Mouse (Mus musculus) liver, embryonic 16.5 days (tissue): ENCODE results near the gene Gsdma2. TPM values are rescaled to one million over a fixed set of nuclear protein-coding genes. Genes with fewer than 3 reads are reported as not detected.
"Not testable (repeated sequence)": the region's sequence is repeated elsewhere in the genome, so short reads cannot be mapped to it uniquely, and the experiment has no call there.

Source experiments
- ATAC-seq: fragments of 200-750 bp; cut with Nextera tagmentation; 2 replicates; pipeline ENCODE4 v1.8.0; 2017; ENCODE audit warnings: low read depth, mild to moderate bottlenecking, moderate number of reproducible peaks, moderate library complexity
- H3K27ac ChIP-seq: fragments of 300-500 bp; sonication (generic); 2 replicates; pipeline ENCODE4 v1.5.1; 2014; ENCODE audit warnings: mild to moderate bottlenecking, low read length
- H3K27me3 ChIP-seq: fragments of 300-500 bp; sonication (generic); 2 replicates; pipeline ENCODE4 v1.6.1; 2014; ENCODE audit warnings: low read depth, low read length, mixed read lengths; ENCODE audit not compliant: control insufficient read depth, insufficient read depth
- H3K36me3 ChIP-seq: fragments of 300-500 bp; sonication (generic); 2 replicates; pipeline ENCODE4 v1.6.1; 2014; ENCODE audit warnings: mild to moderate bottlenecking; ENCODE audit not compliant: control insufficient read depth, insufficient read depth
- H3K4me1 ChIP-seq: fragments of 300-500 bp; sonication (generic); 2 replicates; pipeline ENCODE4 v1.6.1; 2014; ENCODE audit warnings: low read depth, low read length, mixed read lengths; ENCODE audit not compliant: control insufficient read depth
- H3K4me2 ChIP-seq: fragments of 300-500 bp; sonication (generic); 2 replicates; pipeline ENCODE4 v1.6.1; 2014; ENCODE audit warnings: low read depth, low read length, mixed read lengths
- H3K4me3 ChIP-seq: fragments of 300-500 bp; sonication (generic); 2 replicates; pipeline ENCODE4 v1.5.1; 2014; ENCODE audit warnings: low read depth, mild to moderate bottlenecking, low read length
- H3K9ac ChIP-seq: fragments of 300-500 bp; sonication (generic); 2 replicates; pipeline ENCODE4 v1.6.1; 2014; ENCODE audit warnings: low read depth, low read length
- H3K9me3 ChIP-seq: fragments of 300-500 bp; sonication (generic); replicated peaks from 2 replicates; pipeline ENCODE4 v1.6.1; 2016; ENCODE audit warnings: low read length; ENCODE audit not compliant: control insufficient read depth
- WGBS: fragments of 180-500 bp; shearing (Covaris S2); extraction: QIAGEN DNeasy Blood & Tissue Kit; methylation state at CpG from one replicate; pipeline ENCODE4 v1.1.7; 2014; ENCODE audit not compliant: insufficient replicate concordance; 5-methylcytosine and 5-hydroxymethylcytosine counted together
- polyA plus RNA-seq: library from polyadenylated mRNA; unstranded; fragments of >200 nt; fragmentation: Nextera tagmentation; extraction: Ambion mirVana; gene quantifications from 2 replicates; pipeline ENCODE4 v1.2.1, GENCODE M21; 2015

The Gsdma2 gene
- polyA plus RNA-seq, 1 experiment from 2014 or later = not detected

DNA sequence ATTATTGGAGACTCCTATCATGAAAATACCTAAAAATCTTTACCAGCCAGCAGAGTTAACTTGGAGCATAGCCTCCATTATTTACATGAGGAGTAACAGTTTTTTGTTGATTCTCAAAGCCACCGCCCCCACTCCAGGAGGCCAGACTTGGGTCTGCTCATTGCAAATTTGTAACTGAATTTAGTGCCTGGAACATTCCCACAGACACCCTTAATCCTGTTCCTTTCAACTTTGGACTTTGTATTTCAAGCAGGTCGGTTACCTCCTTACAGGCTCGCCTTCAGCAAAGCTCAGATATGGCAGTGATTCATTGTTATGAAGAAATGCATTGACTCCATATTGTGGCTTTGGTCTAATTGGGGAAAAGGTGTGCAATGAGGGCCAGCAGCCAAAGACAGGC, 1.8 kb upstream of the Gsdma2 start:
- Histone ChIP-seq H3K9me3 (no peaks in the 10 kb centered on the region), H3K9ac (no peak overlapping the region), H3K4me3 (no peak overlapping the region), H3K4me1 (no peaks in the 10 kb centered on the region), H3K27me3 (no peaks in the 10 kb centered on the region), H3K27ac (no peak overlapping the region), H3K36me3 (no peaks in the 10 kb centered on the region), H3K4me2 (no peak overlapping the region)
- ATAC-seq = no peak
- WGBS = 57% methylated on average over 3 of the region's 3 CpGs

DNA sequence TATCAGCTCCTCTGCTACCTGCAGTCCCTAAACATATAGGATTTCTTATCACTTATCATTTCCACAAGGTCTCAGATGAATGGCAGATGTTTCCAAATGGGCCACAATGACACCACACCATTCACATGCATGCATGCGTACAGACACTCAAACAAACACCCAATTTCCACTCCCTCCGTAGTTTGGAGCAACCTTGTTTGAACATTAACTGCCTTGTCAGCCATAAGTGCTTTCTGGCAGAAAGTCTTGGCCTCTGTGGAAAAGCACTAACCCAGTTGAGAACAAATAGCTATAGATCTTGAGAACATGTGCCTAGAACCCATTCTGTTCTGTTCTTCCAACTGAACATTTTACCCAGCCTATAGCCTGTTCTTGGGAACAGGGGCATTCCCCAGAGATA, 613 bp upstream of the Gsdma2 start:
- no peak overlapping the region for H3K27ac ChIP-seq
- no peaks in the 10 kb centered on the region for H3K36me3 ChIP-seq
- H3K9me3 ChIP-seq = no peaks in the 10 kb centered on the region
- no peaks in the 10 kb centered on the region for H3K4me1 ChIP-seq
- H3K9ac ChIP-seq = no peak overlapping the region
- no peak overlapping the region for H3K4me2 ChIP-seq
- no peak overlapping the region for H3K4me3 ChIP-seq
- no peak for ATAC-seq
- WGBS = 40% methylated on average over 2 of the region's 2 CpGs
- no peaks in the 10 kb centered on the region for H3K27me3 ChIP-seq

DNA sequence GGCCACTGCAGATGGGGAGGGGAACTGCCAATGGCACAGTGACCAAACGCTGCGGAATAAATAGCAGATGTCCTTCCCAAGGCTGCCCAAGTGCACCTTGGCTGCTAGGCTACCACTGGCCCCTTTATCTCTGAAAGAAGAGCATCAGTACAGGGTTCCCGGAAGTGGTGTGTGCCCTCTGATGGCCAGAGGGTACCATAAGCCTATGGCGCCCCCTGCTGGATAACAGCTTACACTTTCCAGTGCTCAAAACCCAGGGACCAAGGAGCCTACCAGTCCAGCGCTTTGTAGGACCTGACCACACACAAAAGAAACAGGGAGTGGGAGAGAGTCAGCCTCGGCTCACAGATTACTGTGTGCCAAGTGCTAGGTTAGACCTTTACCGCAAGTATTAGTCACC, 8.5 kb downstream of the Gsdma2 start:
- H3K27me3 ChIP-seq, H3K36me3 ChIP-seq, H3K27ac ChIP-seq, H3K9me3 ChIP-seq, H3K4me3 ChIP-seq, H3K4me1 ChIP-seq, H3K4me2 ChIP-seq, ATAC-seq, H3K9ac ChIP-seq: not testable (repeated sequence)
- WGBS = 8% methylated on average over 7 of the region's 7 CpGs

GRCm38 (mm10) chr11:98660517-98660916, 14.0 kb downstream of the Gsdma2 start:
- Histone ChIP-seq H3K4me3 (no peak overlapping the region), H3K4me2 (no peak overlapping the region), H3K4me1 (no peaks in the 10 kb centered on the region), H3K9ac (no peak overlapping the region), H3K9me3 (no peaks in the 10 kb centered on the region), H3K27ac (no peak overlapping the region), H3K27me3 (no peaks in the 10 kb centered on the region), H3K36me3 (no peaks in the 10 kb centered on the region)
- 7% methylated on average over 6 of the region's 6 CpGs for WGBS
- ATAC-seq = no peak

DNA sequence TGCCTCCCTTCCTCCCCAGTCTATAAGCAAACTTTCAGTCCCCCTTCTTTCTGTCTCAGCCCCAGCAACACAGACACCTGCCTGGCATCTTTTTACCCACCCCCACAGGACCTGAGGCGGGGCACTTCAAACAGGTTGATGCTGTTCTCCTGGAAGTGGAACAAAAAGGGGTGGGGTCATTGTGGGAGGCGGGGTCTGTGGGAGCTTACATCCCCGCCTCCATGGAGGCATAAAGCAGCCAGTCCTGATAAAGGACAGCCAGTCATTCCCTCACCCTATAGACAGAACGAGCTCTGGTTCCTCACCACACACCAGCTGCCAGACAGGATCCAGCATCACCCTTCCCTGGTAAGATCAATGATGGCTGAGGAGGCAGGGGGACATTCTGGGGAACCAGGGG, 17.5 kb downstream of the Gsdma2 start, which contains the start of gene Gsdma:
Gene Gsdma (plus strand): TSS at position 261 of the 400 bp plus-strand sequence.
- H3K9me3 ChIP-seq = no peaks in the 10 kb centered on the region
- no peak within 1 kb of the TSS for H3K9ac ChIP-seq
- no peak within 1 kb of the TSS for H3K4me2 ChIP-seq
- no peak within 1 kb of the TSS for H3K27ac ChIP-seq
- ATAC-seq = no peak
- H3K4me1 ChIP-seq = no peaks in the 10 kb centered on the region
- WGBS = 17% methylated on average over 4 of the region's 4 CpGs
- peaks cover 11% of the 10 kb centered on the region for H3K27me3 ChIP-seq
- H3K36me3 ChIP-seq = no peaks in the 10 kb centered on the region
- no peak within 1 kb of the TSS for H3K4me3 ChIP-seq

GRCm38 (mm10) chr11:98668984-98669383, 22.4 kb downstream of the Gsdma2 start:
- Histone ChIP-seq H3K36me3 (no peaks in the 10 kb centered on the region), H3K27me3 (peaks cover 11% of the 10 kb centered on the region), H3K9me3 (no peaks in the 10 kb centered on the region), H3K4me3 (no peak overlapping the region), H3K4me1 (peaks cover 15% of the 10 kb centered on the region), H3K27ac (no peak overlapping the region), H3K4me2 (no peak overlapping the region), H3K9ac (no peak overlapping the region)
- ATAC-seq = no peak
- 31% methylated on average over 2 of the region's 2 CpGs for WGBS

DNA sequence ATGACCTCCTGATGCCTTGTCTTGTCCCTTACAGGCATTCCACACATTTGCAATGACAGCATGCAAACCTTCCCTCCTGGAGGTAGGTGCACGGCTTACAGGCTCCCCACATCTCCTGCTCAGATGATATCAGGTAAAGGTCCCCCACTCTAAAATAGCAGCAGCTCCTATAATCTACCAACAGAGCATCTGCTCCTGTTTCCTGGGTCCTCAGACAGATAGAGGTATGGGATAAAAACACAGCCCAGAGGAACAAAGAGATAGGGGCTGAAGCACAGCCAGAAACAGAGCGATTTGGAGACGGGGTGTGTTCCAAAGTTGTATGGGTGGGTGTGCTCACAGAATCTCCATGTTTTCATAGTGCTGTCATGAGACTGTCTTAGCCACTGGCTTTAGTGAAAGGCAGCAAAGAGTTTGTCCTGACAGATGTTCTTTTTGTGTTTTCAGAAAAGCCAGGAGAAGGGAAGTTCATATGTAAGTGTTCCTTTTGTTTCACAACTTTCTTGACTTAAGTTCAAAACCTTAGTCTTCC, 24.8 kb downstream of the Gsdma2 start:
- Histone ChIP-seq H3K36me3 (no peaks in the 10 kb centered on the region), H3K9ac (no peak overlapping the region), H3K9me3 (no peaks in the 10 kb centered on the region), H3K27me3 (peaks cover 11% of the 10 kb centered on the region), H3K4me1 (peaks cover 15% of the 10 kb centered on the region), H3K27ac (no peak overlapping the region), H3K4me3 (no peak overlapping the region), H3K4me2 (no peak overlapping the region)
- no peak for ATAC-seq
- WGBS = 19% methylated on average over 3 of the region's 3 CpGs

- Histone ChIP-seq H3K9ac (no peak overlapping the region), H3K27me3 (peaks cover 6% of the 10 kb centered on the region), H3K36me3 (no peaks in the 10 kb centered on the region), H3K4me2 (no peak overlapping the region), H3K4me3 (no peak overlapping the region), H3K27ac (no peak overlapping the region), H3K9me3 (no peaks in the 10 kb centered on the region), H3K4me1 (peaks cover 15% of the 10 kb centered on the region)
- ATAC-seq = peak; percentile 58
- 22% methylated on average over 5 of the region's 5 CpGs for WGBS
Observed at GRCm38 (mm10) chr11:98671857-98672256, 25.3 kb downstream of the Gsdma2 start.

DNA sequence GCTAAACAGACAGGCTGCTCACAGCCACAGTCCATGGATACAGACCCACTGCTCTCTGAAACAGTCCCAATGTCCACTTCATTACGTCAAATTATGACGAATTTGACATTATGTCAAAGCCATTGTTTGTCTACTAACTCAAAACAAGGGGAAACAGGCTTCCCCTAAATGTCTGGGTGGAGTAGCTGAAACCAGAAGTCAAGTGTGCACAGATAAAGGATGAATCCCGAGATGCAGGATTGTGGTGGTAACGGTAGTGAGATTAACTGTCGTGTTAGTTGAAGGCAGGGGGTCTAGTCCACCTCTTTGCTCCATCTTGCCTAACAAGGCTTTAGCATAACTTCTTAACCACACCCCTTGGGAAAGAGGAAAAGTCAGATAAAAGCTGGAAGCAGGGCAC, 25.9 kb downstream of the Gsdma2 start:
- H3K27ac ChIP-seq = no peak overlapping the region
- H3K4me3 ChIP-seq = no peak overlapping the region
- peaks cover 15% of the 10 kb centered on the region for H3K4me1 ChIP-seq
- H3K27me3 ChIP-seq = peaks cover 2% of the 10 kb centered on the region; the same call in 1 of the 2 replicates
- ATAC-seq = no peak
- WGBS = 36% methylated on average over 5 of the region's 5 CpGs
- H3K4me2 ChIP-seq = no peak overlapping the region
- no peaks in the 10 kb centered on the region for H3K36me3 ChIP-seq
- H3K9me3 ChIP-seq = no peaks in the 10 kb centered on the region
- H3K9ac ChIP-seq = no peak overlapping the region
